Mouse (Mus musculus): ENCODE results near the gene Smarcc1.
A peak's percentile ranks its signal among the peaks of the same experiment; 100 is the strongest.

Gene Smarcc1

DNA sequence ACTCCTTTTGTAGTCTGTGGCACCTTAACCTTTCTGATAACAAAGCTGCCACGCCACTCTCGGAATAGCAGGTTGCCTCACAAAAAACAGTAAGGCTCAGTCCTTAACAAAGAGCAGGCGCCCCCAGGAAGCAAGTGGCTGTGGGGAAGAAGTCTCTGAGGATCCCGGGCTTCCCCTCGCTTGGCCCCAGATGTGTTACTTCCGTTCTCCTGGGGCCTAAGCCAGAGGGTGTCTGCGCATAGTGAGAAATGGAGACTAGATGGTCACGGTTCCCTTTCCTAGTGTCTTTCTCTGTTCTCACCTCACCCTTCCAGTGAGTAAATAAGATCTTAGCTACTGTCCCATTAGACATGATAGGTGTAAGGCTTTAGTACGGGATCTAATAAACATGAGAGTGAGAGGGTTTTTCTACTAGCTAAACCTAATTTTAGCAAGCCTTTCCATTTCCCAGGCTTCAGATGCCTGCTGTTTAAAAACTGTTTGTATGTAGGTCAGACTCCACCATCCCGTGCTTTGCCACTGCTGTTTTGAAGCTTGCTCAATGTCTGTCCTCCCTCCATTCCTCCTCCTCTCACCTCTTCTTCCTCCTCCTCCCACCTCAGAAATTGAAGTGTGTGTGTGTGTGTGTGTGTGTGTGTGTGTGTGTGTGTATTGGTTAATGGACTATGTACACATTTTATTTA lies 112.2 kb downstream of the Smarcc1 start:
- DNase-seq (ENCODE audit: extremely low read depth, insufficient read length, low spot score): no peak

DNA sequence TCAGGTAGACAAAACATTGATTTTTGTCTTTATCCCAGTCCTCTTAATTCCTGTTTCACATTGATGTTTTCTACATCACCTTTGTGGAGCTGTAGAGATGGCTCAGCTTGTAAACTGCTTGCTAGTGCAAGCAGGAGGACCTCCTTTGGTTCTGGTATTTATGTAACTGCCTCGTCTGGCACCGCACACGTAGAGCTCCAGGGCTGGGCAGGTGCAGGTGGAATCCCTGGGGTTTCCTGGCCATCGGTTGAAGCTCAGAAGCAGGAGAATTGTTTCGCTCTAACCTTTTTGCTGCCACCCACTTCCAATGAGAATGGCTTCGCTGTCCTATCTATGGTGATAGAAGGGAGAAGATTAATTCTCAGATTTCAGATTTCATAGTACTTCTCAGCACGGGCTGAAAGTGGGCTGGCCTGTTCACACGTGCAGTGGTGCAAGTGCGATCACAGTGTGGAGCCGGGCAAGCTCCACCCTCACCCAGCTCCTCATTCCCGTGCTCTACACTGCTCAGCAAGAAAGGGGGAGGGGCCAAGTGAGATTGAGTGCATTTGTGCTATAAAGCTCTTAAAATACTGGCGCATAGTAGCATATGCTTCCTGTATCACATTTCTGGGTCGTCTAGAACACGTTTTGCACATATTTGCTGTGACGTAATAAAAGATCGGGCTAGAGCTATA lies 113.0 kb downstream of the Smarcc1 start:
- no peak for DNase-seq (ENCODE audit: extremely low read depth, insufficient read length, low spot score)

DNA sequence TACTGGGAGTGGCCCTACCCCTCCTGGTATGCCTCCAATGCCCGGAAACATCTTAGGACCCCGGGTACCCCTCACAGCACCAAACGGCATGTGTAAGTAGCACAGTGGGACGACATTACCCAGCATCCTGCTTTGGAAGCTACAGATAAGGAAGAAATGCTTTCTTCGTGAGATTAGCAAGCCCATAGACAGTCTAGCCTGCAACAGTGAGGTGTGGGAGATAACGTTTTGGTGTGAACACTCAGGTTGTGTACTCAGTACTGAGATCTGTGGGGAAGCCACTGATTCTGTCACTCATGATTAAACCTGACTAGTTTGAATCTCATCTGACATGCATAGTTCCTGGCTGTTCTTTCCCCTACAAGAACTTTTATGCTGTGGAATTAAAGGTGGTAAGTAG lies 117.5 kb downstream of the Smarcc1 start:
- no peak for DNase-seq (ENCODE audit: extremely low read depth, insufficient read length, low spot score)

DNA sequence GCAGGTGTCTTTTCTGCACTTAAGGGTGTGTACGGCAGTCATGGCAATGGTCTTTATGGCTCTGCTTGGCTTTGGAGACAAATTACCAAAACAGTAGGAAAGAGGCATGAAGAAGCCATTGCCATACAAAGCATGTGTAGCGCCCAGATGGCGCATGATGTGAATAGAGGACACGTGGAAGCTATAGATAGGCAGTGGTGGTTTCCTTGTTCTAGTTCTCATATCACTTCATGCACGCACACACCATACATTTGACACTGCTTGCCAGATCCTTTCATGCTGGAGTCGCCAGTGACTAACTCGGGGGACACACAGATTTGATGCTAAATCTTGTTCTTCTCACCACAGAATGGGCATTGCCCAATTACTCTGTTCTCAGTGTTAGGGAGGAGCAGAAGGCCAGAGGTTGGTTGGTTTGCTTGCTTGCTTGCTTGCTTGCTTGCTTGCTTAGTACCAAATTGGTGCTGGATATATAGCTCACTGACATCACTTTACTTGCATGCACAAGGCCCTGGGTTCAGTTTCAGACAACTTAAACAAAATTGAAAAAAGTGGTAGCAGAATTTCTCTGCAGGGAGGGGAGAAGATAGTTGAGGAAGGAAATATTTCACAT lies 125.8 kb downstream of the Smarcc1 start, which contains the start of gene Cspg5:
TSS of gene Cspg5 (plus strand) at position 563 of the 613 bp plus-strand sequence.
- DNase-seq (ENCODE audit: extremely low read depth, insufficient read length, low spot score): no peak

DNA sequence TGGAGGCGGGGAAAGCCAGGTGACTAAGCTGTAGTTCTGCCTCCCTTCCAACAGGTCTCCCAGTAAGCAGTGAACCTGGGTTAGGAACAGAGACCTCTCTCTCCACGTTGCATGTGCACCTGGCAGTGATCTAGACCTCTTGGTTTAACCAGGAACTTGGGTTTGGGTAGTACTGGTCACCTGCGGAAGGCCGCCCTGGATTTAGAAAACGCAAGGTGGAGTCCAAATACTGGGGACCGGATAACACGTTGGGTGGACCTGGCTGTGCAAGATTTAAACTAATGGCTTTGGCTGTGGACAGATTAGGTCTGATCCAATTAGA lies 127.0 kb downstream of the Smarcc1 start:
- DNase-seq (ENCODE audit: extremely low read depth, insufficient read length, low spot score): no peak

DNA sequence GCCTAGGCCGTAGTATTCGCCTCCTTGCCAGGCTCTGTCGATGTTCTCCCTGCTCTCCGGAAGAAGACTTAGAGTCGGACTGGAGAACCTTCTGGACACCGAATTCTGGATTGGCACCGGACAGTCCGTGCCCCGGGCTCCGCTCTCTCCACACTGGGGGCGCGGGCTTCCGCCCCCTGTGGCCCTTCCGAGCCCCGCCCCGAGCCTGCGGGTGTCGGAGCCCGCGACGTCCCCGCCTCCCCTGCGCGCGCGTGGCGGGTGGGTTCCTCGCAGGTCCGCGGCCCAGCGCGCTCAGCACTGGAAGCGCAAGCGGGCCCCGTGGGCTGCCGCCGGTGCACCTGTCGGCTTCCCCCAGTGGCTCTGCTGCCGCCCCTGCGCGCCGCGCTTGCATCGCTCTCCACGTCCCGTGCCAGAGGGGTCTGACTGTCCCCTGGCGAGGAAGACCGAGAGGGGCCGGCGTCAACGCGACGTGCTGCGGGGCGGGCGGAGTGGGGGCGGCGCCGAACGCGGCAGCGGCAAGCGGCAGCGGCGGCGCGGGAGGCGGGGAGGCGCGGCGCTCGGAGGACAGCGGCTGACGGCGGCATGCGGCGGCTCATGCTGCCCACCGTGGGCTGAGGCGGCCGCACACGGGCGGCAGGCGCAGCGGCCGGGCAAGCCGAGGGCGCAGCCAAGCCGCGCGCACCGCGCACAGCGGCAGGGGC lies 127.5 kb downstream of the Smarcc1 start:
- DNase-seq (ENCODE audit: extremely low read depth, insufficient read length, low spot score): no peak

DNA sequence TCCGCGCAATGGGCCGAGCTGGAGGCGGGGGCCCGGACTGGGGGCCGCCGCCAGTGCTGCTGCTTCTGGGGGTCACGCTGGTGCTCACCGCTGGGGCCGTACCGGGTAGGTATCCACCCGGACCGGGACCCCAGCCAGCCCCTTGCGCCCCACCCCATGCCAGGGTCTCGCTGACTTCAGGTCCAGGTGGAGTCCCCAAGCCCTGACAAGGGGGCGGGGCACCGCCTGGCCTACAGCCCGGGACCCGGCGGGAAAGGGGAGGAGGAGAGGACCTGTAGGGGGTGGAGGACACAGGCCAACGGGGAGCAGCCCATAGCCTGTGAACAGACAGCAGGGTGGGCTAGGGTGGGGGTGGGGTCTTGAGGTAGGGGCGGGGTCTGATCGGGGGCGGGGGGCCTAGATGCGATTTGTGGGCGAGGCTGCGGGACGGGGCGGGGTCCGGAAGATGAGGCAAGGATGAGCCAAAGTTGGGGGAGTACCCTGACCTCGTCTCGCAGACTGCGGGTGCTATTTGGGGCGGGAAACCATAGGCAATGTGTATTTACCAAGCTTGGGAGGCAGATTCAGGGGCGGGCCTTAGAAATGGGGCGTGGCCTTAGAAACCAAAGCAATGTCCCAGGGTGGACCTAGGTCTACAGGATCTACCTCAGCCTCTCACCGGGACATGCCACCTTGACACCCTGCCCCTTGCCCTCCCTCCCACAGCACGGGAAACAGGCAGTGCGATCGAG lies 128.2 kb downstream of the Smarcc1 start:
- DNase-seq (ENCODE audit: extremely low read depth, insufficient read length, low spot score): peak; percentile 20

DNA sequence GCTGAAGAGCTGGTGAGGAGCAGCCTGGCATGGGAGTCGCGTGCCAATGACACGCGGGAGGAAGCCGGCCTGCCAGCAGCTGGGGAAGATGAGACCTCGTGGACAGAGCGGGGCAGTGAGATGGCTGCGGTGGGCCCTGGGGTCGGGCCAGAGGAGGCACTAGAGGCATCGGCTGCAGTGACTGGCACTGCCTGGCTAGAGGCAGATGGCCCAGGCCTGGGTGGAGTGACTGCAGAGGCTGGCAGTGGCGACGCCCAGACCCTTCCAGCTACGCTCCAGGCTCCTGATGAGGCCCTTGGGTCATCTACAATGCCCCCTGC lies 128.8 kb downstream of the Smarcc1 start:
- DNase-seq (ENCODE audit: extremely low read depth, insufficient read length, low spot score): no peak

DNA sequence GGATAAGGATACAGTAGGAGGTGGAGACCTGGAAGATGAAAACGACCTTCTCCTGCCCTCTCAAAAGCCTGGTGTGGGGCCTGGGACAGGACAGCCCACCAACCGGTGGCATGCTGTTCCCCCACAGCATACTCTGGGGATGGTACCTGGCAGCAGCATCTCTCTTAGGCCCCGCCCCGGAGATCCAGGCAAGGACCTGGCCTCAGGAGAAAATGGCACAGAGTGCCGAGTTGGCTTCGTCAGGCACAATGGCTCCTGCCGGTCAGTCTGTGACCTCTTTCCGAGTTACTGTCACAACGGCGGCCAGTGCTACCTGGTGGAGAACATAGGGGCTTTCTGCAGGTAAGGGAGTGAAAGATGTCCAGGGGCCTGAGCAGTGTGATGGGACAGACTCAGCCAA lies 129.5 kb downstream of the Smarcc1 start:
- no peak for DNase-seq (ENCODE audit: extremely low read depth, insufficient read length, low spot score)

DNA sequence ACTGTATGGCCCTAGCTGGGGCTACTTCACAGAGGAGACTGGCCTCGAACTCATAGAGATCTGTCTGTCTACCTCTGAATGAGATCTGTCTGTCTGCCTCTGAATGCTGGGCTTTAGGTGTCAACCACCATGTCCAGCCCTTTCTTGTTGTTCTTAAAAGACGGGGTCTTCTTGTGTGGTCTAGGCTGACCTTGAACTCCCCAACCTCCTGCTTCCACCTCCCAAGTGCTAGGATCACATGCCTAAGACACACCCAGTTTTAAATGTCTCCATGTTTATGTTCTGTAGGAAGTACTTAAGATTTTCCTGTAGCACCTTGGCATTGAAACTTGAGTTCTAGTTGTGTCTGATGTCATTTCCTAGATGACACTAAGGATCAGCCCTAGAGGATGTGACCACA lies 131.4 kb downstream of the Smarcc1 start:
- no peak for DNase-seq (ENCODE audit: extremely low read depth, insufficient read length, low spot score)

DNA sequence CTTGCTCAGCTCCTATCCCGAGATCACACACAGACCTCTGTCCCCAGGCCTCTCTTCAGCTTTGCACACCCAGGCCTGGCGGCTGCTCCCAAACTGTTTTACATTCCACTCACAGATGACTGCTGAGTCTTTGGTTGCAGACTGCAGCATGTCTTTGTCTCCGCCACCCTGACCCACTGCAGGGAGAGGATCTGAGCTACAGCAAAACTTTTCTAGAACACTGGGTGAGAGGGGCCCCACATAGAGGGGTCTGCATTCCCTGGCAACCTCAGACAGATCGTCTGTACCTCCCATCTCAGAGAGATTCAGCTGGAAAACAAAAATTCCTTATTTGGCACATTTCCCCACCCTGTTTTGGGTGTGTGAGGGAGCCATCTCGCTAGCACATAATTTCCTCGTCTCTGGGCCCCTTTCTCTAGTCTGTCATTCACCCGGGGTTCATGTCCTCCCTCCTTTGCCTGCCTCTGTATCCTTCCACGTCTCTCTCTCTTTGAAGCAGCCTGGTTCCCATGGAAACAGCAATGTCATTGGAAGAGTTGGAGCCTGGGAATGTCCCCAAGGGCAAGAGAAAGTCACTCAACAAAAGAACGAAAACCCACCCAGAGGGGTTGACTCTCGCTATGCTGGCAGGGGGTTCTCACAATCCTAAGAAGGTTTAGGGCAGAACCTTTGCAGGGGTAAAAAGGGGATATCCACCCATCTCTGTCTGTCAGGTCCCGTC lies 132.5 kb downstream of the Smarcc1 start:
- no peak for DNase-seq (ENCODE audit: extremely low read depth, insufficient read length, low spot score)

DNA sequence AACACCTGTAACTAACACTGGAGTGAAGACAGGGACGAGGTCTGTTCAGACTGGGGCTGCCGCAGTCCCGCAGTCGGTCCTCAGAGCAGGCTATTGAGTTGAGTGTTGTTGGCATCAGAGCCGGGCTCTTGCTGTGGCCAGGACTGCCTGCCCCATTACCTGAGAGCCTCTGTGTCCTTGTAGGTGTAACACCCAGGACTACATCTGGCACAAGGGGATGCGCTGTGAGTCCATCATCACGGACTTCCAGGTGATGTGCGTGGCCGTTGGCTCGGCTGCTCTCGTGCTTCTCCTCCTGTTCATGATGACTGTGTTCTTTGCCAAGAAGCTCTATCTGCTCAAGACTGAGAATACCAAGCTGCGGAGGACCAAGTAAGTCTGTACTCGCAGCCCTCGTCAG lies 133.3 kb downstream of the Smarcc1 start:
- DNase-seq (ENCODE audit: extremely low read depth, insufficient read length, low spot score): no peak

DNA sequence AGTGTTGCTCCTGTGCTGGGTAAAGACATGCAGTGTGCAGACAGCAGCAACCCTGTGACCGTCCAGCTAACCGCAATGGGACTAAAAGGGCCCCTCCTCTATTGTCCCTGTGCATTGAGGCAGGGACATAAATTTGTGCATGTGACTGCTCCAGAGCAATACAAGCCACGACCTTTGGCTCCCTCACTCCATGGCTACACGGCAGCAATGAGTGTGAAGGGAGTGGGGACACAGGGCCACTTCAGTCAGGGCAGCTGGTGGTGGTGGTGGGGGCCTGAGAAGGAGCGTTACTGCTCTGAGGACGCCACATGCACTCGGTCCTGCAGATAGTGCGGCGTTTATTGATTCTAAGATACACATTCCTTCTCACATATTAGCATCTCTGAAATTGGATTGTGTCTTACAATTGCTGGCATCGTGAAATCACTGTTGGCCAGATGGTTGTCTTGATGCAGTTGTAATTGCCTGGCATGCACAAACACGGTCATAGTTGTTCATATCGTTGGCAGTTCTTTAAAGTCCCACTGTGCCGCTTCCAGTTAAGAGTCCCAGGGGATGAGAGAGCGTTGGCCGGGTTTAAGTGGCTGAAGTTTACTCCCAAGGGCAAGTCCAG lies 138.0 kb downstream of the Smarcc1 start:
- DNase-seq (ENCODE audit: extremely low read depth, insufficient read length, low spot score): no peak

DNA sequence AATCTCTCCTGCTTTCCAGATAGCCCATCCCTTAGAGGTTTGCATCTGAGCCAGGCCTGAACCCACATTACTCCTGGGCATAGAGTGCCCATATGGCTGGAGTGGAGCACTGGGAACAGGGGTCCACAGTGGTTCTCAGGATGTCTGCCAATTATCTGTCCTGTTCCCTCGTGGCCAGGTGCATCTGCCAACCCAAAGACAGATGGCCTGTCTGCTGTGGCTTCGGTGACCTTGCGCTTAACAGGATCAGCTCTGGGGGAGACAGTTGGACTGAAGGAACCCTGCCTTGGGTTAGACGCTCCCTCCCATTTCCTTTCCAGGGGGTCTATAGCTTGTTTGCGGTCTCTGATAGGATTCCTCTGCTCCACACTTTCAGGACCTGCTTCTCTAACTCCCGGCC lies 141.1 kb downstream of the Smarcc1 start:
- DNase-seq (ENCODE audit: extremely low read depth, insufficient read length, low spot score): no peak

DNA sequence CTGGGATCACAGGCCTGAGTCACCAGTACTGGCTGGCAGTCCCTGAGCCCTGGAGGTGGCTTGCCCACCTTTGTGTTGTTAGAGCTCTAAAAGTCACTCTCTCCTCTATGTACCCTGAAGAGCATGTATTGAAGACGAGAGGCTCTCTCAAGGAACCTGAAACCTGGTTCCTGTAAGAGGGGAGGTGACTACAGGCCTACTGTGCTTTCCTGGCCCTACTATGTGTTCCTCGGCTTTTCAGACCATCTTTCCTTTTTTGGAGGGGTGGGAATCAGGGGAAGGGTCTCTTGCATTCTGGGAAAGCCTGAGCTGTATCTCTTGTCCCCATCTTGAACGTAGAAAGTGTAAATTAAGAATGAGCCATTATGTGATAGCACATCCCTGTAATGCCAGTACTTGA lies 141.6 kb downstream of the Smarcc1 start:
- no peak for DNase-seq (ENCODE audit: extremely low read depth, insufficient read length, low spot score)

DNA sequence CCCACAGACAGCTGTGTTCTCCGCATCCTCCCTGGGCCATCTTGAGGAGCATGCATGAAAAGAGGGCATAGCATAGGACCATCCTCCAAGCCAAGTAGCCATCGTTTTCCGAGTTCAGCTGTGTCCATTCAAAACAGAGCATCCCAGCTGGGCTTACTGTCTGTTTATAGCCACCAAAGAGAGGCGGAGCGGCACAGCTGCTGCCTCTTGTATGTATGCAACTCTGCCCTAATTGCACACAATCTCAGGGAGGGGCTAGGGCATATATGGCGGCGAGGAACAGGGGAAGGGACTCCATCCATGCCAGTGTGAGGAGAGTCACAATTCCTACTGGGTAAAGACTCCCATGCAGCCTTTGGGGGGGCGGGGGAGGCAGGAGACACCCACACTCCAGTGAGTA lies 145.7 kb downstream of the Smarcc1 start:
- DNase-seq (ENCODE audit: extremely low read depth, insufficient read length, low spot score): no peak

DNA sequence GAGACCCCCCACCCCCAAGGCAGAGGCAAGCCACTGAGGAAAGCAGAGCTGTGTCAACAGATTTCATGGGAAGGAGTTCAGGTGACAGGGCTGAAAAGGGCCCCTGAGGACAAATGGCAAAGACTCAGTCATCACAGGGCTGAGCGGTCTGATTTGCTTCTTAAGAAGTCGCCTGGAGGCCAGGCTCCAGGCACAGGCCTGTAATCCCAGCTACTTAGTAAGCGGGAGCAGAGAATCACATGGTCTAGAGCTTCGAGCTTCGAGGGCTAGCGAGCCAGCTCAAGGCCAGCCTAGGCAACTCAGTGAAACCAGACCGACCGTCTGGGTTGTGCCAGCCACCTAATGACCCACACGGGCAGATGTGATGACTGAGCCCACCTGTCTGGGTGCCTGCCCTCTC lies 147.5 kb downstream of the Smarcc1 start:
- no peak for DNase-seq (ENCODE audit: extremely low read depth, insufficient read length, low spot score)

DNA sequence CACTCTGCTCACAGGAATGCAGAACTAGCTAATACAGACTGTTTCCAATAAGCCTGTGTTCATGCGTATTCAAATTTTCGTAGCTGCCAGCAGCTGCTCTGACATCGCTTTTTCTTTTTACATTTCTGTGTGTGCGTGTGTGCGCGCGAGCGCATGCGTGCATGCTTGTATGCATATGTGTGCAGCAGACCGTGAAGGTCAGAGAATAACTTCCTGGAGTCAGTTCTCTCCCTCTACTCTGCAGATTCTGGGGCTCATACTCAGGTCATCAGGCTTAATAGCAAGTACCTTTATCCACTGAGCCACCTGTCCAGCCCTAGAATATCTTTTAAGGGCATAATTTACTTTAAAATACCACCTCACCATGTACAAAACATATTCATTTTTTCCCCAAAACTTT lies 150.9 kb downstream of the Smarcc1 start:
- no peak for DNase-seq (ENCODE audit: extremely low read depth, insufficient read length, low spot score)

DNA sequence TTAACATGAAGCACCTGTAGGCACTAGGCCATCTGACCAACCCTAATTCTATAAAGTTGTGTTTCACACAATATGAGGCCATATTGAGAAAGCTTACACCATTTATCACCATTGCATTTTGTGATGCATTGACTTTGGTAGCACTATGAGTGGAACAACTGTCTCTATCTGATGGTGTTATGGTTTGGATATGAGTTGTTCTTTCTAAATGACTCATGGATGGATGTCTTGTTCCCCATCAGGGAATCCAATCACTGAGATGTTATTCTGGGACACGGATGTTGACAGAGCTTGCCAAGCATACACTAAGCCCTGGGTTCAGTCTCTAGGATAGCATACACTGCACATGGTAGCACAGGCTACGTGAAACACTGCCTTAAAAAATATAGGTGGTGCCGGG lies 154.8 kb downstream of the Smarcc1 start:
- no peak for DNase-seq (ENCODE audit: extremely low read depth, insufficient read length, low spot score)

DNA sequence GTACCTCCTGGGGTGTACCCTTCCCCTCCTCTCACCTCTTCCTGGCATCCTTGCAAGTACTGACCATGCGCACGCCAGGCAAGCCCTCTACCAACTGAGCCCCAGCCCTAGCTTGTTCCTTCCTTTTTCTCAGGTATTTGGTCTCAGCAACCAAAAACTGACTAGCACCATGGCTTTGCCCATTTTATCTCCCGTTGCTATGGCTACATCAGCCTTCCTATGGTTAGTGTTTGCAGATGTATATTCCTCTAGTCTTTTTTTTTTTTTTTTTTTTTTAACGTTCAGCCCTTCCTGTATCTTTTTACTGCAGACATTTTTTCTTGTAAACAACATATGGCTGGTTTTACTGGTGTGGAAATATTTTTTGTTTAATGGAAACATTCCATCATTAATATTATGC lies 156.0 kb downstream of the Smarcc1 start:
- no peak for DNase-seq (ENCODE audit: extremely low read depth, insufficient read length, low spot score)
